Mouse (Mus musculus) small intestine, adult 2 months (tissue): ENCODE results near the gene Anxa5.

ENCODE experiments used
- CTCF ChIP-seq: fragments of 200-500 bp; IDR thresholded peaks from 2 replicates; pipeline ENCODE4 v1.5.1; 2012; ENCODE audit warnings: low read depth, mild to moderate bottlenecking, control low read depth, inconsistent platforms, low read length, moderate library complexity, mixed read lengths; ENCODE audit not compliant: insufficient replicate concordance, insufficient read length; ENCODE audit errors: extremely low read depth
- POLR2A ChIP-seq: fragments of 200-500 bp; IDR thresholded peaks from 2 replicates; pipeline ENCODE4 v1.6.1; 2012; ENCODE audit warnings: low read depth, mild to moderate bottlenecking, control low read depth, inconsistent platforms, low read length, moderate library complexity

DNA sequence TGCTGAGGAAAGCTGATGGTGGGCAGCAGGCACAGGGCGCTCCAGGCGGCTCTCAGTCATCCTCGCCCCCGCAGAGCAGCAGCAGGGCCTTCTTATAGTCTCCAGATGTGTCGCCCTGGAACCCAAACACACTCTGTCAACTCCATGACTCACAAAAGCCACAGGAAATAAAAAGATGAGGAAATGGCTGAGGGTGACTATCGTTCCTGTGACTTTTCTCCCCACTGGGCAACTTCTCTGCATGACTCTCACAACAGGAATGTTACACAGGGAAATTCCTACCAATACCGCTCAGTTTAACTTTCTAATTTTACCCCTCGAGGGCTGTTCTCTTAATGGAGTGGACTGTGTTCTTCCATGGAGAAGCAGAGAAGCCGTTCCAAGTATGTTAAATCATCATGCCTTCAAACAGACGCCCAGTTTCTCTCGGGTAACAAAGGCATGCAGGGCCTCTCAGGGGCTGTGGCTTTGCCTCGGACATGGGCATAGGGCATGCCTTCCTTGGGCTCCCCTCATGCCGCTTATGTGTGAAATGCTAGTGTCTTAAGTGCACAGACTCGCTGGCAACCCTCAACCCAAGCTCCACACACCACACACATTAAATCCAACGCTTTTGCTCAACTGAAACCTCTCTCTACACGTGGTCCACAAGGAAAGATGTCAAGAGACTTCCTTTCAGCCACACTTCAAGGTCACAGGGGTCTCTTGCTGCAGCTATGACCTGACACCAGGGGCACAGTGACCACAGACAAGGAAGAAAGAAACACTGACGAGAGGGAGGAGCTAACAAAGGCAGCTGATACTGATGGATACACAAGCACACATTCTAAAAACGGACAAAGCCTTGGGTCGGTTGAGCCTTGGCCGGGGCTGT, 26.2 kb downstream of the Anxa5 start:
- TF ChIP-seq CTCF (no peak), POLR2A (no peak)
